Comparison of ENCODE assay signal across 12 mouse cellular contexts in genomic region chr7:112204380-112204963, GRCm38 (mm10). TPM values are rescaled to one million over a fixed set of nuclear protein-coding genes. Genes with fewer than 3 reads are reported as not detected.
A peak's percentile ranks its signal among the peaks of the same experiment; 100 is the strongest.
DNase-seq lines count a peak whose midpoint lies in the region; ATAC-seq lines count a peak whose summit lies in the region.
"Had no signal": no experiment of that assay in that cellular context is flagged by ENCODE, and none has a peak within 500 bp of the region (broad histone marks: within the 10 kb centered on the region; RNA-seq: fewer than 3 reads in every experiment).

No protein-coding gene starts in this region.

- no peaks in the 10 kb centered on the region for H3K36me3 ChIP-seq in embryonic facial prominence, embryonic 14.5 days (ENCODE audit: control insufficient read depth, insufficient read depth, low read length)
- H3K36me3 ChIP-seq in intestine, embryonic 16.5 days (ENCODE audit: control insufficient read depth, insufficient read depth, low read length) = no peaks in the 10 kb centered on the region
- H3K36me3 ChIP-seq: hindbrain, embryonic 12.5 days; neural tube, embryonic 12.5 days had no signal

- H3K4me2 ChIP-seq in embryonic facial prominence, embryonic 14.5 days (ENCODE audit: low read depth, low read length) = no peak overlapping the region
- H3K4me2 ChIP-seq in intestine, embryonic 16.5 days (ENCODE audit: low read depth, low read length) = no peak overlapping the region
- H3K4me2 ChIP-seq: hindbrain, embryonic 12.5 days; neural tube, embryonic 12.5 days had no signal

- WGBS in embryonic facial prominence, embryonic 14.5 days = 53% methylated on average over 6 of the region's 6 CpGs
- 35% methylated on average over 6 of the region's 6 CpGs for WGBS in intestine, embryonic 16.5 days

- no peaks in the 10 kb centered on the region for H3K27me3 ChIP-seq in embryonic facial prominence, embryonic 14.5 days (replicated peaks; ENCODE audit: control insufficient read depth, insufficient read depth, low read length)
- no peaks in the 10 kb centered on the region for H3K27me3 ChIP-seq in intestine, embryonic 16.5 days (replicated peaks; ENCODE audit: control insufficient read depth, insufficient read depth, low read length)
- H3K27me3 ChIP-seq: hindbrain, embryonic 12.5 days; neural tube, embryonic 12.5 days had no signal

- intact Hi-C loops in left cerebral cortex, postnatal 10 days (cut with DNase I) = no loop called here

- peak; percentile 64 to 77 for DNase-seq in left cerebral cortex, adult 9 months (ENCODE audit: low spot score in 2 of 2)
- no peak for DNase-seq in left cerebral cortex, postnatal 10 days (ENCODE audit: extremely low spot score in 1 of 2, low spot score in 2 of 2)
- DNase-seq in MN1 (ENCODE audit: low spot score) = peak; percentile 26
- DNase-seq in embryonic facial prominence, embryonic 14.5 days (ENCODE audit: low spot score) = no peak
- no peak for DNase-seq in urinary bladder, postnatal 4 days (ENCODE audit: low spot score in 2 of 2)
- DNase-seq in embryo, embryonic 9.5 days (ENCODE audit: extremely low spot score) = no peak
- DNase-seq in spleen, adult 18-20 months = no peak
- DNase-seq: adrenal gland, postnatal 36 days; thymus, postnatal 14 days had no signal

- 0 out of 2 replicates have a peak, but pooled peaks cover 3% of the 10 kb centered on the region for H3K4me1 ChIP-seq in embryonic facial prominence, embryonic 14.5 days (ENCODE audit: control insufficient read depth, insufficient read depth, low read length)
- peaks cover 23% of the 10 kb centered on the region for H3K4me1 ChIP-seq in intestine, embryonic 16.5 days (ENCODE audit: control insufficient read depth, insufficient read depth, low read length)
- H3K4me1 ChIP-seq: neural tube, embryonic 12.5 days had no signal

- H3K27ac ChIP-seq in embryonic facial prominence, embryonic 14.5 days (replicated peaks; ENCODE audit: low read depth, low read length) = no peak overlapping the region
- H3K27ac ChIP-seq in intestine, embryonic 16.5 days (ENCODE audit: low read length) = peak overlapping the region; percentile 68
- H3K27ac ChIP-seq: hindbrain, embryonic 12.5 days; neural tube, embryonic 12.5 days had no signal

- no peak overlapping the region for H3K4me3 ChIP-seq in embryonic facial prominence, embryonic 14.5 days (ENCODE audit: low read depth, low read length)
- no peak overlapping the region for H3K4me3 ChIP-seq in intestine, embryonic 16.5 days (ENCODE audit: low read length)
- H3K4me3 ChIP-seq: hindbrain, embryonic 12.5 days; neural tube, embryonic 12.5 days had no signal

- H3K9me3 ChIP-seq in embryonic facial prominence, embryonic 14.5 days (ENCODE audit: control insufficient read depth, low read length) = no peaks in the 10 kb centered on the region
- no peaks in the 10 kb centered on the region for H3K9me3 ChIP-seq in intestine, embryonic 16.5 days (ENCODE audit: control insufficient read depth, low read length)
- H3K9me3 ChIP-seq: neural tube, embryonic 12.5 days had no signal

- no peak overlapping the region for H3K9ac ChIP-seq in embryonic facial prominence, embryonic 14.5 days (ENCODE audit: low read depth, low read length)
- H3K9ac ChIP-seq in intestine, embryonic 16.5 days (ENCODE audit: low read depth, low read length) = 0 out of 2 replicates have a peak overlapping the region, but pooled peaks have one; percentile 10
- H3K9ac ChIP-seq: hindbrain, embryonic 12.5 days; neural tube, embryonic 12.5 days had no signal

- ATAC-seq in embryonic facial prominence, embryonic 14.5 days (ENCODE audit: low read depth) = 0 out of 2 replicates have a peak, but pooled peaks have one; percentile 30
- ATAC-seq in intestine, embryonic 16.5 days = no peak

RNA-seq across cellular contexts. Expression of gene Mical2, which starts 21.2 kb away (rescaled TPM):
- 100 to 1,000 TPM; 300 to 329 TPM for total RNA-seq in left cerebral cortex, postnatal 10 days (2021)
- 11.0 and 11.5 TPM in 2 replicates for polyA plus RNA-seq in embryonic facial prominence, embryonic 14.5 days (2014; fragmentation: Nextera tagmentation; extraction: Ambion mirVana)
- 18.3 and 19.0 TPM in 2 replicates for polyA plus RNA-seq in intestine, embryonic 16.5 days (2015; fragmentation: Nextera tagmentation; extraction: Ambion mirVana)

RNA-seq across cellular contexts. Expression of gene Dkk3, which starts 45.6 kb away (rescaled TPM):
- 10 to 100 TPM; 72.5 to 93.3 TPM for total RNA-seq in left cerebral cortex, postnatal 10 days (2021)
- polyA plus RNA-seq in embryonic facial prominence, embryonic 14.5 days (2014; fragmentation: Nextera tagmentation; extraction: Ambion mirVana) = 54.7 and 55.0 TPM in 2 replicates
- 26.1 and 26.7 TPM in 2 replicates for polyA plus RNA-seq in intestine, embryonic 16.5 days (2015; fragmentation: Nextera tagmentation; extraction: Ambion mirVana)

Comparison
In these comparisons a context has a peak if more than half of its experiments do, and no peak if none do; other contexts are left out.
1. DNase-seq: peak in left cerebral cortex, adult 9 months (2 of 2) and MN1 (single experiment); none in left cerebral cortex, postnatal 10 days (0 of 2), embryonic facial prominence, embryonic 14.5 days (single experiment), urinary bladder, postnatal 4 days (0 of 2), embryo, embryonic 9.5 days (single experiment) and spleen, adult 18-20 months (0 of 2).